Mouse (Mus musculus) hindbrain, embryonic 16.5 days (tissue): ENCODE results near the gene Epb41l2. TPM values are rescaled to one million over a fixed set of nuclear protein-coding genes. Genes with fewer than 3 reads are reported as not detected.

Source experiments
- ATAC-seq: fragments of 200-750 bp; cut with Nextera tagmentation; 2 replicates; pipeline ENCODE4 v1.8.0; 2017; ENCODE audit warnings: moderate TSS enrichment, moderate library complexity
- H3K27ac ChIP-seq: fragments of 300-500 bp; sonication (generic); 2 replicates; pipeline ENCODE4 v1.5.1; 2014; ENCODE audit warnings: low read depth, mild to moderate bottlenecking, control low read depth, low read length, moderate library complexity
- H3K27me3 ChIP-seq: fragments of 300-500 bp; sonication (generic); replicated peaks from 2 replicates; pipeline ENCODE4 v1.6.1; 2014; ENCODE audit warnings: low read length; ENCODE audit not compliant: control insufficient read depth, insufficient read depth
- H3K36me3 ChIP-seq: fragments of 300-500 bp; sonication (generic); 2 replicates; pipeline ENCODE4 v1.6.1; 2014; ENCODE audit warnings: mild to moderate bottlenecking, low read length, moderate library complexity, mixed read lengths; ENCODE audit not compliant: control insufficient read depth, insufficient read depth
- H3K4me1 ChIP-seq: fragments of 300-500 bp; sonication (generic); 2 replicates; pipeline ENCODE4 v1.6.1; 2014; ENCODE audit warnings: low read depth, low read length; ENCODE audit not compliant: control insufficient read depth, insufficient read depth
- H3K4me2 ChIP-seq: fragments of 300-500 bp; sonication (generic); 2 replicates; pipeline ENCODE4 v1.6.1; 2014; ENCODE audit warnings: mild to moderate bottlenecking, low read length, control low read depth, moderate library complexity
- H3K4me3 ChIP-seq: fragments of 300-500 bp; sonication (generic); 2 replicates; pipeline ENCODE4 v1.5.1; 2014; ENCODE audit warnings: mild to moderate bottlenecking, low read length, control low read depth, moderate library complexity
- H3K9ac ChIP-seq: fragments of 300-500 bp; sonication (generic); 2 replicates; pipeline ENCODE4 v1.6.1; 2014; ENCODE audit warnings: low read depth, mild to moderate bottlenecking, control low read depth, low read length, moderate library complexity
- H3K9me3 ChIP-seq: fragments of 300-500 bp; sonication (generic); 2 replicates; pipeline ENCODE4 v1.6.1; 2014; ENCODE audit warnings: mild to moderate bottlenecking, low read length, moderate library complexity; ENCODE audit not compliant: control insufficient read depth
- WGBS: fragments of 180-500 bp; shearing (Covaris S2); extraction: QIAGEN DNeasy Blood & Tissue Kit; methylation state at CpG from one replicate; pipeline ENCODE4 v1.1.7; 2014; 5-methylcytosine and 5-hydroxymethylcytosine counted together
- polyA plus RNA-seq: library from polyadenylated mRNA; unstranded; fragments of >200 nt; fragmentation: Nextera tagmentation; extraction: Ambion mirVana; gene quantifications from 2 replicates; pipeline ENCODE4 v1.2.1, GENCODE M21; 2015

The Epb41l2 gene
- polyA plus RNA-seq, 1 experiment from 2014 or later, result 30.0 TPM

GRCm38 (mm10) chr10:25426058-25426457 lies 66.5 kb downstream of the Epb41l2 start:
- H3K4me1 ChIP-seq, result no peaks in the 10 kb centered on the region
- H3K9me3 ChIP-seq, result no peaks in the 10 kb centered on the region
- H3K27ac ChIP-seq, result no peak overlapping the region
- WGBS, result 11% methylated on average over 1 of the region's 1 CpGs
- H3K4me3 ChIP-seq, result no peak overlapping the region
- H3K27me3 ChIP-seq, result no peaks in the 10 kb centered on the region
- no peak overlapping the region for H3K9ac ChIP-seq
- ATAC-seq, result no peak
- H3K36me3 ChIP-seq, result no peaks in the 10 kb centered on the region
- no peak overlapping the region for H3K4me2 ChIP-seq

- Histone ChIP-seq H3K36me3 (no peaks in the 10 kb centered on the region), H3K27me3 (no peaks in the 10 kb centered on the region), H3K4me2 (no peak overlapping the region), H3K9me3 (no peaks in the 10 kb centered on the region), H3K4me3 (no peak overlapping the region), H3K4me1 (no peaks in the 10 kb centered on the region), H3K9ac (no peak overlapping the region), H3K27ac (no peak overlapping the region)
- 77% methylated on average over 4 of the region's 4 CpGs for WGBS
- no peak for ATAC-seq
Observed at GRCm38 (mm10) chr10:25426814-25427213, 67.2 kb downstream of the Epb41l2 start.

GRCm38 (mm10) chr10:25427523-25427922 lies 67.9 kb downstream of the Epb41l2 start:
- 50% methylated on average over 7 of the region's 7 CpGs for WGBS
- H3K4me3 ChIP-seq, result no peak overlapping the region
- no peak overlapping the region for H3K27ac ChIP-seq
- ATAC-seq, result no peak
- H3K9me3 ChIP-seq, result no peaks in the 10 kb centered on the region
- no peaks in the 10 kb centered on the region for H3K4me1 ChIP-seq
- no peaks in the 10 kb centered on the region for H3K36me3 ChIP-seq
- no peak overlapping the region for H3K9ac ChIP-seq
- no peaks in the 10 kb centered on the region for H3K27me3 ChIP-seq
- no peak overlapping the region for H3K4me2 ChIP-seq

- Histone ChIP-seq H3K27me3 (no peaks in the 10 kb centered on the region), H3K4me3 (no peak overlapping the region), H3K9me3 (no peaks in the 10 kb centered on the region), H3K9ac (no peak overlapping the region), H3K4me1 (no peaks in the 10 kb centered on the region), H3K4me2 (no peak overlapping the region), H3K36me3 (no peaks in the 10 kb centered on the region), H3K27ac (no peak overlapping the region)
- no peak for ATAC-seq
- 90% methylated on average over 5 of the region's 5 CpGs for WGBS
Observed at GRCm38 (mm10) chr10:25428658-25429057, 69.1 kb downstream of the Epb41l2 start.

- Histone ChIP-seq H3K4me3 (no peak overlapping the region), H3K4me2 (no peak overlapping the region), H3K36me3 (no peaks in the 10 kb centered on the region), H3K27ac (no peak overlapping the region), H3K9ac (no peak overlapping the region), H3K27me3 (no peaks in the 10 kb centered on the region), H3K4me1 (no peaks in the 10 kb centered on the region), H3K9me3 (no peaks in the 10 kb centered on the region)
- no peak for ATAC-seq
- 94% methylated on average over 4 of the region's 4 CpGs for WGBS
Observed at GRCm38 (mm10) chr10:25429346-25429745, 69.7 kb downstream of the Epb41l2 start.

- Histone ChIP-seq H3K36me3 (no peaks in the 10 kb centered on the region), H3K4me2 (no peak overlapping the region), H3K4me3 (no peak overlapping the region), H3K27me3 (no peaks in the 10 kb centered on the region), H3K27ac (no peak overlapping the region), H3K9ac (no peak overlapping the region), H3K4me1 (no peaks in the 10 kb centered on the region), H3K9me3 (no peaks in the 10 kb centered on the region)
- ATAC-seq, result no peak
- 59% methylated on average over 6 of the region's 6 CpGs for WGBS
Observed at GRCm38 (mm10) chr10:25430862-25431261, 71.3 kb downstream of the Epb41l2 start.

GRCm38 (mm10) chr10:25432351-25432750 lies 72.8 kb downstream of the Epb41l2 start:
- H3K27me3 ChIP-seq, result no peaks in the 10 kb centered on the region
- no peak overlapping the region; the same call in 1 of the 2 replicates for H3K27ac ChIP-seq
- no peak overlapping the region for H3K4me3 ChIP-seq
- no peak for ATAC-seq
- WGBS, result 63% methylated on average over 10 of the region's 10 CpGs
- H3K4me1 ChIP-seq, result no peaks in the 10 kb centered on the region
- no peaks in the 10 kb centered on the region for H3K36me3 ChIP-seq
- H3K4me2 ChIP-seq, result no peak overlapping the region
- H3K9me3 ChIP-seq, result no peaks in the 10 kb centered on the region
- H3K9ac ChIP-seq, result no peak overlapping the region

GRCm38 (mm10) chr10:25432938-25433337 lies 73.3 kb downstream of the Epb41l2 start:
- no peaks in the 10 kb centered on the region for H3K27me3 ChIP-seq
- H3K4me1 ChIP-seq, result no peaks in the 10 kb centered on the region
- ATAC-seq, result no peak
- 64% methylated on average over 5 of the region's 5 CpGs for WGBS
- H3K4me3 ChIP-seq, result no peak overlapping the region
- H3K36me3 ChIP-seq, result no peaks in the 10 kb centered on the region
- no peak overlapping the region for H3K9ac ChIP-seq
- no peak overlapping the region for H3K4me2 ChIP-seq
- H3K9me3 ChIP-seq, result no peaks in the 10 kb centered on the region
- H3K27ac ChIP-seq, result no peak overlapping the region

- Histone ChIP-seq H3K4me3 (no peak overlapping the region), H3K27me3 (no peaks in the 10 kb centered on the region), H3K9ac (no peak overlapping the region), H3K27ac (no peak overlapping the region), H3K36me3 (no peaks in the 10 kb centered on the region), H3K4me1 (no peaks in the 10 kb centered on the region), H3K4me2 (no peak overlapping the region), H3K9me3 (no peaks in the 10 kb centered on the region)
- 11% methylated on average over 3 of the region's 3 CpGs for WGBS
- no peak for ATAC-seq
Observed at GRCm38 (mm10) chr10:25433524-25433923, 73.9 kb downstream of the Epb41l2 start.
